Mouse (Mus musculus) embryonic fibroblast, embryonic 13.5 days (primary cell): Measurements from ENCODE around the gene Apln. TPM values are rescaled to one million over a fixed set of nuclear protein-coding genes. Genes with fewer than 3 reads are reported as not detected.

Experiments
- H3K27ac ChIP-seq: 2 replicates; pipeline ENCODE4 v1.5.1; 2012; ENCODE audit warnings: low read length, control low read depth, inconsistent platforms; ENCODE audit not compliant: insufficient read depth
- H3K4me1 ChIP-seq: 2 replicates; pipeline ENCODE4 v1.6.1; 2011; ENCODE audit warnings: low read length; ENCODE audit not compliant: control insufficient read depth, insufficient read depth
- H3K4me3 ChIP-seq: 2 replicates; pipeline ENCODE4 v1.5.1; 2011; ENCODE audit warnings: mild to moderate bottlenecking, control low read depth, low read length; ENCODE audit not compliant: insufficient read depth
- CTCF ChIP-seq: IDR thresholded peaks from 2 replicates; pipeline ENCODE4 v1.5.1; 2011; ENCODE audit warnings: mild to moderate bottlenecking, control low read depth, low read length, moderate library complexity, borderline replicate concordance; ENCODE audit not compliant: insufficient read depth
- POLR2A ChIP-seq: IDR thresholded peaks from 2 replicates; pipeline ENCODE4 v1.6.1; 2011; ENCODE audit warnings: low read depth, mild to moderate bottlenecking, control low read depth, low read length, moderate library complexity
- polyA plus RNA-seq: library from polyadenylated mRNA; stranded (reverse); fragments of >200 nt; gene quantifications from 2 replicates; pipeline ENCODE4 v1.2.4, GENCODE M21; 2011; ENCODE audit warnings: low read depth; ENCODE audit not compliant: missing spikeins, insufficient read length

The Apln gene
- polyA plus RNA-seq: 3.4 and 5.0 TPM in 2 replicates

GRCm38 (mm10) chrX:48034144-48035113 lies at the start of gene Apln:
Apln (minus strand) TSS chrX:48034853.
- Histone ChIP-seq H3K4me1 (no peaks in the 10 kb centered on the region), H3K4me3 (peak within 1 kb of the TSS; percentile 50), H3K27ac (no peak within 1 kb of the TSS)
- TF ChIP-seq POLR2A (no peak), CTCF (no peak)

- no peak overlapping the region for H3K4me3 ChIP-seq
- no peak for TF ChIP-seq CTCF
- no peak for TF ChIP-seq POLR2A
- no peak overlapping the region; the same call in 1 of the 2 replicates for H3K27ac ChIP-seq
- H3K4me1 ChIP-seq: no peaks in the 10 kb centered on the region
Measured at GRCm38 (mm10) chrX:48082364-48082763, 47.7 kb upstream of the Apln start.

GRCm38 (mm10) chrX:48076806-48077425 lies 42.3 kb upstream of the Apln start:
- Histone ChIP-seq H3K4me1 (no peaks in the 10 kb centered on the region), H3K27ac (peak overlapping the region; percentile 41; the same call in 1 of the 2 replicates), H3K4me3 (no peak overlapping the region)
- TF ChIP-seq POLR2A: no peak
- no peak for TF ChIP-seq CTCF

GRCm38 (mm10) chrX:48074691-48075090 lies 40.0 kb upstream of the Apln start:
- no peak for TF ChIP-seq POLR2A
- no peak for TF ChIP-seq CTCF
- Histone ChIP-seq H3K4me3 (no peak overlapping the region), H3K27ac (no peak overlapping the region), H3K4me1 (no peaks in the 10 kb centered on the region)

- Histone ChIP-seq H3K4me1 (no peaks in the 10 kb centered on the region), H3K27ac (no peak overlapping the region), H3K4me3 (no peak overlapping the region)
- TF ChIP-seq POLR2A: no peak
- no peak for TF ChIP-seq CTCF
Measured at GRCm38 (mm10) chrX:48072401-48072800, 37.7 kb upstream of the Apln start.

- no peak overlapping the region for H3K27ac ChIP-seq
- H3K4me1 ChIP-seq: no peaks in the 10 kb centered on the region
- no peak overlapping the region for H3K4me3 ChIP-seq
- TF ChIP-seq POLR2A: no peak
- no peak for TF ChIP-seq CTCF
Measured at GRCm38 (mm10) chrX:48071961-48072360, 37.3 kb upstream of the Apln start.

- no peak overlapping the region for H3K27ac ChIP-seq
- H3K4me3 ChIP-seq: no peak overlapping the region
- no peaks in the 10 kb centered on the region for H3K4me1 ChIP-seq
- TF ChIP-seq CTCF (no peak), POLR2A (no peak)
Measured at GRCm38 (mm10) chrX:48066891-48067290, 32.2 kb upstream of the Apln start.

- TF ChIP-seq CTCF (no peak), POLR2A (no peak)
- Histone ChIP-seq H3K4me3 (no peak overlapping the region), H3K4me1 (no peaks in the 10 kb centered on the region), H3K27ac (no peak overlapping the region)
Measured at GRCm38 (mm10) chrX:48064166-48064853, 29.7 kb upstream of the Apln start.

GRCm38 (mm10) chrX:48062481-48062880 lies 27.8 kb upstream of the Apln start:
- H3K4me1 ChIP-seq: no peaks in the 10 kb centered on the region
- no peak for TF ChIP-seq POLR2A
- TF ChIP-seq CTCF: no peak
- H3K27ac ChIP-seq: no peak overlapping the region
- no peak overlapping the region for H3K4me3 ChIP-seq
